Mouse (Mus musculus) neutrophil, adult 65 days (primary cell): Measurements from ENCODE around the gene Gne. TPM values are rescaled to one million over a fixed set of nuclear protein-coding genes. Genes with fewer than 3 reads are reported as not detected.

Experiments
- total RNA-seq: library from RNA; stranded (reverse); gene quantifications from 2 replicates; pipeline ENCODE4 v1.2.4, GENCODE M21; 2023

Gene Gne
- total RNA-seq: 17.8 and 21.8 TPM in 2 replicates

GRCm38 (mm10) chr4:44083945-44084344, at the start of gene Gne:
TSS of gene Gne (minus strand) at chr4:44084177.

GRCm38 (mm10) chr4:44004126-44004525, 79.9 kb downstream of the Gne start, which contains the start of gene Clta:
TSS of gene Clta (plus strand) at chr4:44004452.

Other genes with a start within 250 kb of the Gne start
- gene Olfr157, start 244.0 kb downstream of the Gne start, total RNA-seq: not detected in 2 replicates
- gene Olfr155, start 232.6 kb downstream of the Gne start, total RNA-seq: not detected in 2 replicates
- 16.5 and 17.8 TPM in 2 replicates for gene Reck, start 208.6 kb downstream of the Gne start, total RNA-seq
- 152 and 192 TPM in 2 replicates for gene Glipr2, start 126.8 kb downstream of the Gne start, total RNA-seq
- gene Ccin, start 100.7 kb downstream of the Gne start, total RNA-seq: 0.69 and 1.3 TPM in 2 replicates
- gene Clta, start 79.7 kb downstream of the Gne start, total RNA-seq: 163 and 167 TPM in 2 replicates
- gene Rnf38, start 149.6 kb upstream of the Gne start, total RNA-seq: 98.4 and 108 TPM in 2 replicates
- 9.8 and 10.0 TPM in 2 replicates for gene Melk, start 216.7 kb upstream of the Gne start, total RNA-seq